Mouse (Mus musculus) olfactory bulb, adult 2 months (tissue): Measurements from ENCODE around the gene Serpinb12. TPM values are rescaled to one million over a fixed set of nuclear protein-coding genes. Genes with fewer than 3 reads are reported as not detected.

Experiments
- H3K27ac ChIP-seq: fragments of 200-500 bp; 2 replicates; pipeline ENCODE4 v1.5.1; 2012; ENCODE audit warnings: low read depth, low read length; ENCODE audit not compliant: insufficient read depth
- H3K4me1 ChIP-seq: fragments of 200-500 bp; 2 replicates; pipeline ENCODE4 v1.6.1; 2012; ENCODE audit warnings: low read length; ENCODE audit not compliant: control insufficient read depth, insufficient read depth
- H3K4me3 ChIP-seq: fragments of 200-500 bp; 2 replicates; pipeline ENCODE4 v1.5.1; 2012; ENCODE audit warnings: mild to moderate bottlenecking, low read depth, low read length, moderate library complexity; ENCODE audit not compliant: insufficient read depth
- CTCF ChIP-seq: fragments of 200-500 bp; IDR thresholded peaks from 2 replicates; pipeline ENCODE4 v1.5.1; 2012; ENCODE audit warnings: low read depth, mild to moderate bottlenecking, low read length, moderate library complexity; ENCODE audit not compliant: insufficient read depth
- POLR2A ChIP-seq: fragments of 200-500 bp; IDR thresholded peaks from 2 replicates; pipeline ENCODE4 v1.6.1; 2012; ENCODE audit warnings: mild to moderate bottlenecking, low read depth, low read length, moderate library complexity; ENCODE audit not compliant: insufficient read depth
- WGBS: fragments of 180-500 bp; shearing (Covaris S2); methylation state at CpG from one replicate; pipeline ENCODE4 v1.1.7; 2018; 5-methylcytosine and 5-hydroxymethylcytosine counted together
- polyA plus RNA-seq: library from polyadenylated mRNA; stranded (reverse); fragments of >200 nt; gene quantifications from 2 replicates; pipeline ENCODE4 v1.2.4, GENCODE M21; 2012; ENCODE audit warnings: low replicate concordance; ENCODE audit not compliant: missing spikeins, insufficient read depth, insufficient read length

The Serpinb12 gene
- polyA plus RNA-seq, 1 experiment, result not detected

GRCm38 (mm10) chr1:106983865-106984264 lies 49.6 kb downstream of the Serpinb12 start:
- H3K4me3 ChIP-seq, result no peak overlapping the region
- no peak overlapping the region for H3K27ac ChIP-seq
- no peaks in the 10 kb centered on the region for H3K4me1 ChIP-seq
- WGBS, result 66% methylated on average over 2 of the region's 2 CpGs
- no peak for TF ChIP-seq CTCF
- no peak for TF ChIP-seq POLR2A

GRCm38 (mm10) chr1:107000424-107000823 lies 66.2 kb downstream of the Serpinb12 start:
- no peak overlapping the region for H3K27ac ChIP-seq
- no peaks in the 10 kb centered on the region; the same call in 1 of the 2 replicates for H3K4me1 ChIP-seq
- WGBS, result 39% methylated on average over 13 of the region's 13 CpGs
- no peak for TF ChIP-seq POLR2A
- no peak for TF ChIP-seq CTCF
- no peak overlapping the region for H3K4me3 ChIP-seq

GRCm38 (mm10) chr1:107001754-107002153 lies 67.5 kb downstream of the Serpinb12 start:
- TF ChIP-seq POLR2A (no peak), CTCF (no peak)
- H3K4me3 ChIP-seq, result no peak overlapping the region
- H3K27ac ChIP-seq, result no peak overlapping the region
- 90% methylated on average over 2 of the region's 2 CpGs for WGBS
- no peaks in the 10 kb centered on the region; the same call in 1 of the 2 replicates for H3K4me1 ChIP-seq

DNA sequence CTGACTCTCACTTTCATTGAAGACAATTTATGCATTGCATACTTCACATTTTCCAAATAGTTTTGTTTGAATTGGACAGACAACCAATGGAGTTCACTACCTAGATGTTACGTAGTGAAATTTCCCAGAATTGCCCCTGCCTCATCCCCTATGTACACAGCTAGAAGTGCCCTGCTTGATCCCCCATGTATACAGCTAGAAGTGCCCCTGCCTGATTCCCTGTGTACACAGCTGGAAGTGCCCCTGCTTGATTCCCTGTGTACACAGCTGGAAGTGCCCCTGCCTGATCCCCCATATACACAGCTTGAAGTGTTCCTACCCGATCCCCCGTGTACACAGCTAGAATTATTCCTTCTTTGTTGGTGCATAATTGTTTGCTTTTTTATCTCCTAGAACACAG lies 72.1 kb downstream of the Serpinb12 start:
- no peak overlapping the region for H3K4me3 ChIP-seq
- 82% methylated on average over 3 of the region's 3 CpGs for WGBS
- TF ChIP-seq POLR2A (no peak), CTCF (no peak)
- no peak overlapping the region for H3K27ac ChIP-seq
- H3K4me1 ChIP-seq, result no peaks in the 10 kb centered on the region

Other genes with a start within 250 kb of the Serpinb12 start
- not detected in 2 replicates for gene Bcl2, start 220.2 kb upstream of the Serpinb12 start, polyA plus RNA-seq
- not detected in 2 replicates for gene Kdsr, start 174.7 kb upstream of the Serpinb12 start, polyA plus RNA-seq
- not detected in 2 replicates for gene Vps4b, start 137.7 kb upstream of the Serpinb12 start, polyA plus RNA-seq
- not detected in 2 replicates for gene Serpinb5, start 73.3 kb upstream of the Serpinb12 start, polyA plus RNA-seq
- not detected in 2 replicates for gene Serpinb13, start 46.5 kb downstream of the Serpinb12 start, polyA plus RNA-seq
- not detected in 2 replicates for gene Serpinb3a, start 117.9 kb downstream of the Serpinb12 start, polyA plus RNA-seq
- not detected in 2 replicates for gene Serpinb3d, start 149.1 kb downstream of the Serpinb12 start, polyA plus RNA-seq